Mouse (Mus musculus) liver, embryonic 11.5 days (tissue): ENCODE results near the gene Dennd2c. TPM values are rescaled to one million over a fixed set of nuclear protein-coding genes. Genes with fewer than 3 reads are reported as not detected.

Experiments used
- ATAC-seq: fragments of 200-750 bp; cut with Nextera tagmentation; replicated peaks from 2 replicates; pipeline ENCODE4 v1.8.0; 2017; ENCODE audit warnings: moderate number of reproducible peaks, mild to moderate bottlenecking, moderate TSS enrichment, moderate library complexity; ENCODE audit not compliant: low FRiP score
- DNase-seq: peaks from one replicate; pipeline ENCODE4 v3.0.0-alpha.2; 2017; ENCODE audit warnings: low spot score
- H3K27ac ChIP-seq: fragments of 300-500 bp; sonication (generic); 2 replicates; pipeline ENCODE4 v1.5.1; 2014; ENCODE audit warnings: mild to moderate bottlenecking, low read depth, low read length, control low read depth
- H3K27me3 ChIP-seq: fragments of 300-500 bp; sonication (generic); replicated peaks from 2 replicates; pipeline ENCODE4 v1.6.1; 2014; ENCODE audit warnings: low read length, mixed read lengths; ENCODE audit not compliant: control insufficient read depth, insufficient read depth
- H3K36me3 ChIP-seq: fragments of 300-500 bp; sonication (generic); 2 replicates; pipeline ENCODE4 v1.6.1; 2014; ENCODE audit warnings: mild to moderate bottlenecking, low read length, moderate library complexity, mixed read lengths; ENCODE audit not compliant: control insufficient read depth, insufficient read depth
- H3K4me1 ChIP-seq: fragments of 300-500 bp; sonication (generic); replicated peaks from 2 replicates; pipeline ENCODE4 v1.6.1; 2014; ENCODE audit warnings: low read length, mixed read lengths; ENCODE audit not compliant: control insufficient read depth, insufficient read depth
- H3K4me2 ChIP-seq: fragments of 300-500 bp; sonication (generic); 2 replicates; pipeline ENCODE4 v1.6.1; 2014; ENCODE audit warnings: mild to moderate bottlenecking, control low read depth, moderate library complexity
- H3K4me3 ChIP-seq: fragments of 300-500 bp; sonication (generic); 2 replicates; pipeline ENCODE4 v1.5.1; 2014; ENCODE audit warnings: low read depth, low read length, control low read depth
- H3K9ac ChIP-seq: fragments of 300-500 bp; sonication (generic); 2 replicates; pipeline ENCODE4 v1.6.1; 2014; ENCODE audit warnings: low read depth, low read length, control low read depth
- H3K9me3 ChIP-seq: fragments of 300-500 bp; sonication (generic); 2 replicates; pipeline ENCODE4 v1.6.1; 2016; ENCODE audit warnings: low read length, inconsistent platforms, mixed read lengths; ENCODE audit not compliant: control insufficient read depth
- WGBS: fragments of 180-500 bp; shearing (Covaris S2); extraction: QIAGEN DNeasy Blood & Tissue Kit; methylation state at CpG from one replicate; pipeline ENCODE4 v1.1.7; 2014; 5-methylcytosine and 5-hydroxymethylcytosine counted together
- polyA plus RNA-seq: library from polyadenylated mRNA; unstranded; fragments of >200 nt; fragmentation: Nextera tagmentation; extraction: Ambion mirVana; gene quantifications from 2 replicates; pipeline ENCODE4 v1.2.1, GENCODE M21; 2014

Gene Dennd2c
- polyA plus RNA-seq, 1 experiment from 2014 or later: 8.8 TPM

- WGBS: 42% methylated on average over 2 of the region's 2 CpGs
- no peaks in the 10 kb centered on the region for H3K9me3 ChIP-seq
- H3K27me3 ChIP-seq: no peaks in the 10 kb centered on the region
- no peak overlapping the region for H3K4me3 ChIP-seq
- H3K27ac ChIP-seq: no peak overlapping the region
- no peak overlapping the region for H3K9ac ChIP-seq
- no peak for ATAC-seq
- H3K4me2 ChIP-seq: no peak overlapping the region
- no peak for DNase-seq
- H3K4me1 ChIP-seq: no peaks in the 10 kb centered on the region; the same call in 1 of the 2 replicates
- H3K36me3 ChIP-seq: no peaks in the 10 kb centered on the region
Observed at GRCm38 (mm10) chr3:103100735-103101134, 1.7 kb upstream of the Dennd2c start.

GRCm38 (mm10) chr3:103101194-103101593, 1.2 kb upstream of the Dennd2c start:
- H3K36me3 ChIP-seq: no peaks in the 10 kb centered on the region
- ATAC-seq: no peak
- no peaks in the 10 kb centered on the region for H3K27me3 ChIP-seq
- DNase-seq: no peak
- no peak overlapping the region for H3K4me3 ChIP-seq
- H3K9me3 ChIP-seq: no peaks in the 10 kb centered on the region
- H3K9ac ChIP-seq: no peak overlapping the region
- WGBS: 60% methylated on average over 5 of the region's 5 CpGs
- H3K27ac ChIP-seq: no peak overlapping the region
- H3K4me2 ChIP-seq: no peak overlapping the region
- H3K4me1 ChIP-seq: no peaks in the 10 kb centered on the region; the same call in 1 of the 2 replicates

GRCm38 (mm10) chr3:103101909-103102308, 495 bp upstream of the Dennd2c start:
- peak overlapping the region; percentile 80 for H3K4me3 ChIP-seq
- H3K9me3 ChIP-seq: no peaks in the 10 kb centered on the region
- no peaks in the 10 kb centered on the region for H3K36me3 ChIP-seq
- H3K9ac ChIP-seq: peak overlapping the region; percentile 86
- peak overlapping the region; percentile 8; the same call in 1 of the 2 replicates for H3K27ac ChIP-seq
- WGBS: under 1% methylated on average over 14 of the region's 14 CpGs
- DNase-seq: peak; percentile 41
- peak overlapping the region; percentile 99 for H3K4me2 ChIP-seq
- H3K4me1 ChIP-seq: no peaks in the 10 kb centered on the region; the same call in 1 of the 2 replicates
- no peaks in the 10 kb centered on the region for H3K27me3 ChIP-seq
- ATAC-seq: peak; percentile 30

- Histone ChIP-seq H3K9ac (no peak overlapping the region), H3K27ac (peak overlapping the region; percentile 62; the same call in 1 of the 2 replicates), H3K9me3 (no peaks in the 10 kb centered on the region), H3K36me3 (no peaks in the 10 kb centered on the region), H3K4me2 (0 out of 2 replicates have a peak overlapping the region, but pooled peaks have one; percentile 17), H3K27me3 (no peaks in the 10 kb centered on the region), H3K4me3 (no peak overlapping the region), H3K4me1 (peaks cover 4% of the 10 kb centered on the region)
- 72% methylated on average over 7 of the region's 7 CpGs for WGBS
- ATAC-seq: peak; percentile 79
- DNase-seq: no peak
Observed at GRCm38 (mm10) chr3:103107565-103108240, 5.3 kb downstream of the Dennd2c start.

- no peak overlapping the region for H3K27ac ChIP-seq
- WGBS: 55% methylated on average over 5 of the region's 5 CpGs
- DNase-seq (no peak), ATAC-seq (no peak; the same call in 1 of the 2 replicates)
- H3K9me3 ChIP-seq: no peaks in the 10 kb centered on the region
- no peak overlapping the region for H3K4me3 ChIP-seq
- no peaks in the 10 kb centered on the region for H3K27me3 ChIP-seq
- peaks cover 3% of the 10 kb centered on the region for H3K4me1 ChIP-seq
- H3K4me2 ChIP-seq: no peak overlapping the region
- H3K9ac ChIP-seq: no peak overlapping the region
- no peaks in the 10 kb centered on the region for H3K36me3 ChIP-seq
Observed at GRCm38 (mm10) chr3:103112216-103112615, 9.8 kb downstream of the Dennd2c start.

- Histone ChIP-seq H3K27ac (no peak overlapping the region), H3K4me1 (peaks cover 18% of the 10 kb centered on the region), H3K9ac (no peak overlapping the region), H3K36me3 (no peaks in the 10 kb centered on the region), H3K27me3 (no peaks in the 10 kb centered on the region), H3K9me3 (no peaks in the 10 kb centered on the region), H3K4me3 (no peak overlapping the region), H3K4me2 (no peak overlapping the region)
- ATAC-seq (no peak), DNase-seq (no peak)
- WGBS: 70% methylated on average over 3 of the region's 3 CpGs
Observed at GRCm38 (mm10) chr3:103123636-103124035, 21.2 kb downstream of the Dennd2c start.

- H3K4me3 ChIP-seq: no peak overlapping the region
- H3K9me3 ChIP-seq: no peaks in the 10 kb centered on the region
- H3K27me3 ChIP-seq: no peaks in the 10 kb centered on the region
- no peak overlapping the region for H3K4me2 ChIP-seq
- peaks cover 32% of the 10 kb centered on the region for H3K4me1 ChIP-seq
- H3K36me3 ChIP-seq: no peaks in the 10 kb centered on the region
- ATAC-seq (no peak), DNase-seq (no peak)
- no peak overlapping the region for H3K27ac ChIP-seq
- 89% methylated on average over 3 of the region's 3 CpGs for WGBS
- H3K9ac ChIP-seq: no peak overlapping the region
Observed at GRCm38 (mm10) chr3:103126138-103126537, 23.7 kb downstream of the Dennd2c start.

GRCm38 (mm10) chr3:103127177-103127576, 24.8 kb downstream of the Dennd2c start:
- Histone ChIP-seq H3K9ac (no peak overlapping the region), H3K4me1 (peaks cover 36% of the 10 kb centered on the region)

GRCm38 (mm10) chr3:103127721-103128120, 25.3 kb downstream of the Dennd2c start:
- H3K27me3 ChIP-seq: no peaks in the 10 kb centered on the region
- 0 out of 2 replicates have a peak, but pooled peaks cover 3% of the 10 kb centered on the region for H3K36me3 ChIP-seq
- no peak overlapping the region for H3K4me2 ChIP-seq
- WGBS: 79% methylated on average over 5 of the region's 5 CpGs
- DNase-seq (no peak), ATAC-seq (no peak)
- H3K27ac ChIP-seq: no peak overlapping the region
- no peak overlapping the region for H3K9ac ChIP-seq
- H3K4me1 ChIP-seq: peaks cover 36% of the 10 kb centered on the region
- H3K4me3 ChIP-seq: no peak overlapping the region
- H3K9me3 ChIP-seq: no peaks in the 10 kb centered on the region

More at GRCm38 (mm10) chr3:103127177-103127576, 24.8 kb downstream of the Dennd2c start:
- DNase-seq (no peak), ATAC-seq (no peak)
- Histone ChIP-seq H3K4me2 (no peak overlapping the region), H3K27ac (0 out of 2 replicates have a peak overlapping the region, but pooled peaks have one; percentile 16), H3K27me3 (no peaks in the 10 kb centered on the region), H3K4me3 (no peak overlapping the region), H3K36me3 (0 out of 2 replicates have a peak, but pooled peaks cover 3% of the 10 kb centered on the region), H3K9me3 (no peaks in the 10 kb centered on the region)
- WGBS: 51% methylated on average over 2 of the region's 2 CpGs
